Mouse (Mus musculus) E14TG2a.4 (cell line): Measurements from ENCODE around the gene Rasgrf2.

Source experiments
- H3K27me3 ChIP-seq: 2 replicates; pipeline ENCODE4 v1.6.1; 2014; ENCODE audit warnings: low read length, control low read depth; ENCODE audit not compliant: insufficient read depth
- H3K36me3 ChIP-seq: 2 replicates; pipeline ENCODE4 v1.6.1; 2014; ENCODE audit warnings: low read length, control low read depth; ENCODE audit not compliant: insufficient read depth
- H3K4me1 ChIP-seq: replicated peaks from 2 replicates; pipeline ENCODE4 v1.6.1; 2014; ENCODE audit warnings: low read depth, low read length, control low read depth
- H3K4me3 ChIP-seq: replicated peaks from 2 replicates; pipeline ENCODE4 v1.5.1; 2014; ENCODE audit warnings: mild to moderate bottlenecking, low read length
- H3K9me3 ChIP-seq: 2 replicates; pipeline ENCODE4 v1.6.1; 2014; ENCODE audit warnings: low read length, control low read depth
- CTCF ChIP-seq: conservative IDR thresholded peaks from 2 replicates; pipeline ENCODE4 v1.5.1; 2014; ENCODE audit warnings: low read length
- NANOG ChIP-seq: IDR thresholded peaks from 2 replicates; pipeline ENCODE4 v1.6.1; 2014; ENCODE audit warnings: borderline replicate concordance, low read length, mixed read lengths
- POU5F1 ChIP-seq: IDR thresholded peaks from 2 replicates; pipeline ENCODE4 v1.6.1; 2014; ENCODE audit warnings: low read length, borderline replicate concordance

Gene Rasgrf2

GRCm38 (mm10) chr13:92119623-92120022 lies 11.8 kb downstream of the Rasgrf2 start:
- Histone ChIP-seq H3K27me3 (no peaks in the 10 kb centered on the region), H3K4me3 (no peak overlapping the region), H3K9me3 (no peaks in the 10 kb centered on the region), H3K36me3 (no peaks in the 10 kb centered on the region), H3K4me1 (no peaks in the 10 kb centered on the region)
- no peak for TF ChIP-seq CTCF
- TF ChIP-seq NANOG: no peak
- TF ChIP-seq POU5F1: no peak

- H3K9me3 ChIP-seq: no peaks in the 10 kb centered on the region
- TF ChIP-seq CTCF: no peak
- no peak for TF ChIP-seq NANOG
- TF ChIP-seq POU5F1: no peak
- H3K4me1 ChIP-seq: no peaks in the 10 kb centered on the region
- H3K27me3 ChIP-seq: no peaks in the 10 kb centered on the region
- no peak overlapping the region for H3K4me3 ChIP-seq
- H3K36me3 ChIP-seq: no peaks in the 10 kb centered on the region
These were observed 17.4 kb downstream of the Rasgrf2 start for GRCm38 (mm10) chr13:92114076-92114475.

GRCm38 (mm10) chr13:92108237-92108636 lies 23.2 kb downstream of the Rasgrf2 start:
- Histone ChIP-seq H3K4me1 (no peaks in the 10 kb centered on the region), H3K4me3 (no peak overlapping the region), H3K36me3 (no peaks in the 10 kb centered on the region), H3K27me3 (no peaks in the 10 kb centered on the region), H3K9me3 (no peaks in the 10 kb centered on the region)
- no peak for TF ChIP-seq CTCF
- no peak for TF ChIP-seq NANOG
- TF ChIP-seq POU5F1: no peak

GRCm38 (mm10) chr13:92104259-92104658 lies 27.2 kb downstream of the Rasgrf2 start:
- Histone ChIP-seq H3K9me3 (no peaks in the 10 kb centered on the region), H3K4me3 (no peak overlapping the region), H3K27me3 (0 out of 2 replicates have a peak, but pooled peaks cover 3% of the 10 kb centered on the region), H3K36me3 (no peaks in the 10 kb centered on the region), H3K4me1 (no peaks in the 10 kb centered on the region)
- TF ChIP-seq POU5F1 (no peak), CTCF (no peak)

- no peaks in the 10 kb centered on the region for H3K9me3 ChIP-seq
- TF ChIP-seq POU5F1 (no peak), CTCF (no peak), NANOG (no peak)
- no peak overlapping the region for H3K4me3 ChIP-seq
- no peaks in the 10 kb centered on the region for H3K4me1 ChIP-seq
- H3K36me3 ChIP-seq: no peaks in the 10 kb centered on the region
- H3K27me3 ChIP-seq: 0 out of 2 replicates have a peak, but pooled peaks cover 3% of the 10 kb centered on the region
These were observed 33.0 kb downstream of the Rasgrf2 start for GRCm38 (mm10) chr13:92098484-92098883.

GRCm38 (mm10) chr13:92095131-92096090 lies 36.0 kb downstream of the Rasgrf2 start:
- H3K9me3 ChIP-seq: no peaks in the 10 kb centered on the region
- no peaks in the 10 kb centered on the region for H3K36me3 ChIP-seq
- H3K4me1 ChIP-seq: no peaks in the 10 kb centered on the region
- no peak overlapping the region for H3K4me3 ChIP-seq
- no peaks in the 10 kb centered on the region for H3K27me3 ChIP-seq
- TF ChIP-seq NANOG: no peak
- no peak for TF ChIP-seq CTCF
- TF ChIP-seq POU5F1: no peak

GRCm38 (mm10) chr13:92093712-92094290 lies 37.7 kb downstream of the Rasgrf2 start:
- Histone ChIP-seq H3K9me3 (no peaks in the 10 kb centered on the region), H3K4me1 (no peaks in the 10 kb centered on the region)
- TF ChIP-seq POU5F1 (no peak), NANOG (no peak), CTCF (no peak)

GRCm38 (mm10) chr13:92073111-92073510 lies 58.3 kb downstream of the Rasgrf2 start:
- H3K27me3 ChIP-seq: no peaks in the 10 kb centered on the region
- H3K4me3 ChIP-seq: no peak overlapping the region
- no peaks in the 10 kb centered on the region for H3K36me3 ChIP-seq
- peak; percentile 10; the same call in 1 of the 2 replicates for TF ChIP-seq NANOG
- TF ChIP-seq POU5F1: no peak
- no peak for TF ChIP-seq CTCF
- H3K4me1 ChIP-seq: no peaks in the 10 kb centered on the region
- peaks cover 24% of the 10 kb centered on the region for H3K9me3 ChIP-seq

More at GRCm38 (mm10) chr13:92093712-92094290, 37.7 kb downstream of the Rasgrf2 start:
- Histone ChIP-seq H3K27me3 (no peaks in the 10 kb centered on the region), H3K4me3 (no peak overlapping the region), H3K36me3 (no peaks in the 10 kb centered on the region)
